Mouse (Mus musculus) v-Abl transformed pro-B cells (cell line): ENCODE measurements at regions not wholly inside any gene's neighbourhood (a gene's known extent, or its start where the extent isn't known, plus 50 kb on each side); places are given as distances from the start of the nearest gene placed in this dataset.

Experiments used
- in situ Hi-C, 2 experiments: fragments of 400-800 bp; cut with MboI; formaldehyde crosslinking; loops; one replicate each; pipeline ENCODE4 v1.15.1; 2025; ENCODE audit not compliant: unreplicated experiment in 2 of 2

DNA sequence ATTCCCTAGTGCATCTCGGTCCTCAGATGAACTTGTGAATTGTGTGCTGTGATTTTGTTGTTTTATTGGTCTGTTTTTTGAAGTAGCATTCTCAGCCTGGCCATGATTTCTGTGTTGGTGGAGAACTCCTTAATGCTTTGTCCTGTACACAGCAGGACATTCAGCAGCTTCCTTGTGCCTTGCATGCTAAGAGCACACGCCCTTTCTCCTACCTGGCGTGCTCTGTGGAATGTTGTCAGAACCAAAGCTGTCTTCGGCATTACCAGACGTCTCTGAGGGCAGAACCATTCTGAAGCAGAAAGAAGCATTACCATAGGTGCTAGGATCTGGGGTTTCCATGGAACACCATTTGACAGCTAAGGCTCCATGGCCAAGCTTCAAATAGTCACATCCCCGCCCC is 75.0 kb upstream of the Epc2 start:
- in situ Hi-C loops = loop anchor here in 1 of 2 experiments (10.0 kb wide), 1 partner anchor 329 kb away; no protein-coding TSS in a partner anchor

DNA sequence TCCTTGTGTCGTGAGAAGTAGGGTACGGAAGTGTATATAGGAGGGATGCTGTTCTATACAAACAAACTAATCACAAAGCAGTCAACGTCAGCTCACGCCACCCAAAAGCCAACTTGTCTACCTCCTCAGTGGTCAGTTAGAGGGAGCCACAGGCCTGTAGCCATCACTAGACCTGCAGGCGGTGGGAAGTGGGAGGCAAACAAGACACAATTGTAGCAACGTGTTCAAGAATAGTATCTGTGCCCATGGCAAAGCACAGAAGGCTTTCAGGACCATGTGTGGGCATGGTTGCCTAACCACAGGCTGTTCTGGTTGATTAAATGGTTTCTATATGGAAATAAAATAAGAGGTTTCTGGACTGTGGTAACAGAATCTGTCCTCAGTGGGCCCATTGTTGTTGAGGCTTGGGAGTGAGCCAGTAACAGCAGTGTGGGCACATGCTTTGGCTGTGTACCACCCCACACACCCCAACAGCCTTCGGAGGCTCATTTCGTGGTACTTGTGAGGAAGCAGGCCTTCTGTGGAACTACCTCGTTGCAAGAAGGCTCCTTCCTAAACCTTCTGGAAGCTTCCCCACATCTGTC is 72.0 kb upstream of the Epc2 start:
- in situ Hi-C loops = loop anchor here in 1 of 2 experiments (10.0 kb wide), 1 partner anchor 325 kb away; no protein-coding TSS in a partner anchor

DNA sequence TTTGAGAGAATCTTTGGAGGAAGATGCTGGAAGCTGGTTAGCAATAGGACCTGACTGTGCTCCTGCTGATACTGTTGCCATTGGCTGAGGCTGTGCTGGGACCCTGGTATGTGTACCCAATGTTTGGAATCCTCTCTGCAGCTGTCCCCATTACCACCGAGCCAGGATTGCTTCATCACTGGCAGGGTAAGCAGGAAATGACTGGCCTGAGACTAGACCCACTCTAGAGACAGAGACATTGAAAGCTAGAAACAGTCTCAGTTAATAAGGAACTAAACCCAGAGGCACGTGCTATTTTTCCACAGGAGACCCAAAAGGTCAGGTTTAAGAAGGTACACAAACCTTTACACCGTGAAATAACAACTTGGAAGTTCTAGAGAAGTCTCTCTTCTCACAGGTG is 70.3 kb upstream of the Epc2 start:
- in situ Hi-C loops = no loop called here

- in situ Hi-C loops = no loop called here
Observed at GRCm38 (mm10) chr2:49386747-49387146, 64.5 kb upstream of the Epc2 start.

- in situ Hi-C loops = no loop called here
Observed at GRCm38 (mm10) chr2:49391322-49392262, 59.7 kb upstream of the Epc2 start.
